Mouse (Mus musculus): Measurements from ENCODE around the gene Rrp9.

DNA sequence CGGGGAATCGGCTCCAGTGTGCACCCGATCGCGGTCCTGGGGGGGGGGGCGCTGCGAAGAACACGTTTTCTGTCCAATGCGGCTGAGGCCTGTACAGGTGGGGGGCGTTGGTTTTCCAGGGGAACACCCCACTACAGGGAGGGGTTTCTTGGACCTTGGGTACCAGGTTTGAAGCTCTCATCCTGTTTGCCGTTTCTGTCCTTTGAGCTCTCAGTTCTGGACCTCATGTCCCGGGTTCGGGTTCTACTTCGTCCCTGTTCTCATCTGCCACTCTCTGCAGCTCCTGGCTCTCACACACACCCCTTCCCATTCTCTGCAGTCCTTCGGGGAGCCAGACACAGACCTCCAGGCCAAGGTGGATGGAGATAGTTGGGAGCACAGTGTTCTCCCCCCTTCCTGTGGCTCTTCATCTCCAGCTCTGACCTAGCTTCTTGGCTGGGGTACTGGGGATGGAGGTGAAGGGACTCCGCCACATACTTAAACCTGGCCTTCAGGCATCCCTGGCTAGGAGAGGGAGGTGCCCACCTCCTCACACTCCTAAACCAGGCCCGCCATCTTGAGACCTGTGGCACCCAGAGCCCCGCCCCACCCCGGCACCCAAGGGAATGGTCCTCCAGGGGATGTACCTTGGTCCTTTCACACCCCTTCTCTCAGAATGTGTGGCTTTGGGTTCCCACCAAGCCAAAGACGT lies 21.5 kb upstream of the Rrp9 start:
- no peak for TF ChIP-seq CTCF (IDR thresholded peaks at IDR 0.05; ENCODE audit: control insufficient read depth, insufficient read depth, insufficient read length)
- no peak for TF ChIP-seq MAX (IDR thresholded peaks at IDR 0.05)
- TF ChIP-seq FOSL1 (IDR thresholded peaks at IDR 0.05; ENCODE audit: insufficient read depth, low read length, poor library complexity, severe bottlenecking): no peak

All from C2C12 (cell line).